Mouse (Mus musculus): ENCODE measurements at regions not wholly inside any gene's neighbourhood (a gene's known extent, or its start where the extent isn't known, plus 50 kb on each side); places are given as distances from the start of the nearest gene placed in this dataset.

GRCm38 (mm10) chr13:97847561-97847960 lies 87.1 kb upstream of the Gm10260 start:
- no peak for DNase-seq (ENCODE audit: extremely low read depth, low read depth, low spot score)

DNA sequence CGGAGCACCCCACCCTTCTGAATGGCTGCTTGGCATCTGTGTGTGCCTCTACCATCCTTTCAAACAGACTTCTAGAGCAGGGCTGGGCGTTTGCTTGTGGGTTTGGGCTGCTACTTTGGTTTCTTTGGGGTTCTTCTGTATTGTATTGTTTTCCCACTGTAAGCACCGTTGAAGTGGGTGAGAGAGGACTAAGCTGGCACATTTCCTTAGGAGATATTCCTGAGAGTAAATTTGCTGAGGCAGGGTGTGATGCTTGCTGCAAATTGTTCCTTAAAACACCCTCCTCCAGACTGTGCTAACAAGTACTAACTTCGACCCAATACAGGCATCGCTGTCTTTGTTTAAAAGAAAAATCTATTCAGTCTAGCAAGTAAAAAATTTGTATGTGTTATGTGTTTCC lies 84.7 kb upstream of the Gm10260 start:
- no peak for DNase-seq (ENCODE audit: extremely low read depth, low read depth, low spot score)

- DNase-seq (ENCODE audit: extremely low read depth, low read depth, low spot score): peak; percentile 55
These were observed 82.4 kb upstream of the Gm10260 start for GRCm38 (mm10) chr13:97842801-97843200.

DNA sequence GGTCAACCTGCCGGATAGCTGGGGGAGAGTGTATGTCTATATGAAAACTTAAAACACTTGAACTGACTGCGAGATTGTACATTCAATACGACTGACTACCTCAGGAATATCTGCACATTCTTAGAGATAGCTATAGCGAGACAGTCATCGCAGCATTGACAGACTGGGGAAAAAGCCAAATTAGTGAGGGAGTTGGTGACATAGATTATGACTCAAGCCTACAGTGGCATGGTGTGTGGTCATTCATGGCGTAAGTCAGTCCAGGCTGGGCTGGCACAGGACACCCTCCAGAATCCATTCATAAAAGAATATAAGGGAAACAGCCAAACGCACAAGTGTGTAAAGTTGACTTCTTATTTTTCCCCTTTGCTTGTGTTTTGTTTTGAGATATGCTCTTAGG lies 81.1 kb upstream of the Gm10260 start:
- DNase-seq (ENCODE audit: extremely low read depth, low read depth, low spot score): no peak

DNA sequence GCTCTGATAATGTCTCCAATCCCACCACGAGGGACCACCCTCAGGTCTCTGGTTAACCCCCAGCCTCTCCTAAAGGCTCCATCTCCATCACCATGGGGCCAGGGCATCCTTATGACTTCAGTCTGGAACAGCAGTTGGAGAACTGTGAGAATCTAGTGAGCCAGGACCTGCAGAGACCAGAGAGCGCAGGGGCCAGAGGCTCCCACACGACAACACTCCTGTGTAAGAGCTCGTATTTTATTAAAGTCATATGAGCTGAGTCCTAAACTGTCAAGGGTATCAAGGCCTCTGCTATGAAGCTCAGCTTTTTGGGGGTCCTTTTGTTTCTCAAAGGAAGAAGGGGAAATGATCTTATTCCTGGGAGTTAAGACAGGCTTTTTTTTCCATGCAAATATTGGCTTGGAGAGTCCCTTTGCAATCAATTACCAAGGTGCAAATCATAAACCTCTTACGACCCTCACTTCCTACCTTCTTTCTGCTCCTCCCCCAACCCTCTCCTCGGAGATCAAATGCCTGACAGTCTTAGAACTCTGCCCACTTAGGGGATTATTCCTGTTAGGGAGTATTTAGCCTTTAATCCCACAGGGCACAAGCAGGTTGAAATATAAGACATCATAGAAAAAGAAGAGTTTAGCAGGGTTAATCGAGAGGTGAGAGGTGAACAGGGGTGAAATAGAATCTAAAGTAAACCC lies 79.3 kb upstream of the Gm10260 start:
- DNase-seq (ENCODE audit: extremely low read depth, low read depth, low spot score): no peak

DNA sequence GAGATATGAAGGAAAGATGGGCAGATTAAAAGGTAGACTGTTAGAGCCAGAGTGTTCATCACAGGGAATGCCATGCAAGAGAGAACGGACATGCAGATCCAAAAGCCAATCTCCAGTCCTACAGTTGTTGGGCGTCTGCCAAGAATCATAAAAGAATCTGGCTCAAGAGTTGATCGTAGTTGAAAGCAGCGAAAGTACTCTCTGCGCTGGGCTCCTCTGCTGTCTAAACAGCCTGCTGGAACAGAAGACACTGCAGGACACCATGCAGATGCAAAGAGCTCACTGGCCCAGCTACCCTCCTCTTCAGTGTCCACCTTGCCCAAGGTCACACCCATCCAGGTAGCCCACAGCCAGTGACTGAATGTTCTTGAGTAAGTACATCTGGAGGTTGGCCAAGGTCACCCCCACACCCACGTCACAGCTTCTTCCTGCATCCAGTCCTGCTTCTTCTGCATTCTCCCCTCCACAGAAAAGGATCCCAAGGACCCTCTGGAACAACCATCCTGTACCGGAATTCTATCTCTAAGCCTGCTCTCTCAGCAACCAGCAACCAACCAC lies 77.1 kb upstream of the Gm10260 start:
- no peak for DNase-seq (ENCODE audit: extremely low read depth, low read depth, low spot score)

DNA sequence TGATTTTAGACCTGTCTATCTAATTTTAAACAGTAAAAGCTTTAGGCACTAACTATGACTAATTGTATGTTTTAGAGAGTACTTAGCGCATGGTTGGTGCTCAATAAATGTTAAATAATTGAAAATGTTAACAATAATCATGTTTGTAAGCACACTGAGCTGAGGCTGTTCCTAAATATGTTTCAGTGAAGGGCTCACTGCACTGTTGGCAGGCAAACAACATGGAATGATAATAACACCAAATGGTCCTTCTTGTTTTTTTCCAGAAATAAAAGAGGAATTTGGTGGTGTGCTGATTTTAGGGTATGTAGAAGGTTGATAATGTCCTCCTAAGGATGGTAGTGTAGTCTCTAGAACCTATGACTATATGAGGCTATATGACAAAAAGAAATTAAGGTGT lies 72.0 kb upstream of the Gm10260 start:
- no peak for DNase-seq (ENCODE audit: extremely low read depth, low read depth, low spot score)

DNA sequence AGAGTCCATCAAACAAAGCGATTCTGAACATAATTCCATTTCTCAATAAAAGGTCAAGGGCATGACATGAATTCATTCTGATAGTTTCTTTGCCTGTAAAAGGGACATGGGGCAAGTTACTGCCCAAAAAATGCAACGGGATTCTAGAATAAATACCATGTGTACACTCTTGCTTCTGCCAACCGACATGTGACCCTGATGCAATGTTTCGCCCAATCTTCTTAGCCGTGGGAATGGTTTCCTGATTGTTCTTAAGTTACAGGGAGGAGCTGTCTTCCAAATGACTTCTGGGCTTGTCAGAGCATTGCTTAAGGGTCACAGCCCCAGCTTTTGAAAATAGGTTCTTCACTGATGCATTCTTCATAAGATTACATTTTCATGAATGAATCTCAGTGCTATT lies 71.4 kb upstream of the Gm10260 start:
- no peak for DNase-seq (ENCODE audit: extremely low read depth, low read depth, low spot score)

DNA sequence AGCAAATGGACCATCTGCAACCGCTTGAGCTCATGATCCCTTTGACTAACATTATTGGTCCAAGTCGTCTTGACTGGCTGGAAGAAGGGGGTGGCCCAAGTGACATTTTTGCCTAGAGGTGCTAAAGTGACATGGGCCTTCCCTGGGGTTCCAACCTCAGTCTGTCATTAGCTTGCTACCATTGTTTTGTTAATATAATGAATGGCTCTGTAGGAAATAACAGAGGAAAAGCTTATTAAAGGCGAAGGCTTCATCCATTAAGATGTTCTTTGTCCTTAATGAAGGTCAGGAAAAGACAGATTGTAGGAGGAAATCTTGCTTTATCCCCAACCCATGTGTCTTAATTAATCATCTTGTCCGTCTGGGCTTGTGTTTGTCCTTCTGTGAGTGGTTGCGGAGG lies 69.1 kb upstream of the Gm10260 start:
- no peak for DNase-seq (ENCODE audit: extremely low read depth, low read depth, low spot score)

- DNase-seq (ENCODE audit: extremely low read depth, low read depth, low spot score): no peak
These were observed 65.6 kb upstream of the Gm10260 start for GRCm38 (mm10) chr13:97825801-97826576.

DNA sequence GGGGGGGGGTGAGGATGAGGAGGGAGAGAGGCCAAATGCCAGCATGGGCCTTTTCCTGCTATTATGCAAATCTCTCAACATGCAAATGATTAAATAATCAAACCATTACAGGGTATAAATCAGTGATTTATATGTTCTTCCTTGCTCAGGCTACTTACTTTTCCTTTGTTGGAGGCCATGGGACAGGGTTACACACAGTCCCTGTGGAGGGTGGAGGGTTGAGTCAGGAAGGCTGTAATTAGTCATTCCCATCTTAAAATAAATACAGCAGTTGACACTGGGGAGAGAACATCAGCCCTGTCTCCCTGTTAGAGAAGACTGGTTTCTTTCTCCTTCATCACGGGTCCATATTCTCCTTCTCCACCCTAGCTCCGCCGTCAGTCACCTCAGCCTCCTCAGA lies 64.9 kb upstream of the Gm10260 start:
- no peak for DNase-seq (ENCODE audit: extremely low read depth, low read depth, low spot score)

- DNase-seq (ENCODE audit: extremely low read depth, low read depth, low spot score): no peak
These were observed 63.8 kb upstream of the Gm10260 start for GRCm38 (mm10) chr13:97824071-97824716.

GRCm38 (mm10) chr13:97821630-97822029 lies 61.2 kb upstream of the Gm10260 start:
- DNase-seq (ENCODE audit: extremely low read depth, low read depth, low spot score): no peak

GRCm38 (mm10) chr13:97821011-97821410 lies 60.6 kb upstream of the Gm10260 start:
- DNase-seq (ENCODE audit: extremely low read depth, low read depth, low spot score): no peak

- DNase-seq (ENCODE audit: extremely low read depth, low read depth, low spot score): no peak
These were observed 60.0 kb upstream of the Gm10260 start for GRCm38 (mm10) chr13:97820401-97820800.

DNA sequence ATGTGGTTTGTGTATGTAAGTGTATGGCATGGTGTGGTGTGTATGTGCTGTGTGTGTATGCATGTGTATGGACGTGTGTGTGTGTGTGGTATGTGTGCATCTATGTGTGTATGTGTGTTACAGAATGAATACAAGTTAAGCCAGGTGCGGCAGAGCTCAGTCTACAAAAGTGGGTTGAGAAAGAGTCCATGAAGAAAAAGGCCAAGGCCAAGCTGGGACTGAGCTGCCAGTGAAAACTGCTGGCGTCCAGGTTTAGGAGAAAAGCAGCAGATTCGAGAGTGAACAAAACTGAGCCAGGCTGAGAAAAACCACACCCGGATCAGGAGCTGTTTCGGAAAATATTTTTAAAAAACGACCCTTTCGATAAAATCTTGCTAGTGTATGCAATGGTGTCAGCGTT lies 58.6 kb upstream of the Gm10260 start:
- DNase-seq (ENCODE audit: extremely low read depth, low read depth, low spot score): no peak

- peak; percentile 87 for DNase-seq (ENCODE audit: extremely low read depth, low read depth, low spot score)
These were observed 56.5 kb upstream of the Gm10260 start for GRCm38 (mm10) chr13:97816923-97817322.
